Mouse (Mus musculus) lung, postnatal 0 days (tissue): Measurements from ENCODE around the gene Ccdc155.

Experiments used
- CTCF ChIP-seq: IDR thresholded peaks from 2 replicates; pipeline ENCODE4 v1.5.1; 2016; ENCODE audit warnings: antibody characterized with exemption, mild to moderate bottlenecking
- EP300 ChIP-seq: IDR thresholded peaks from 2 replicates; pipeline ENCODE4 v1.6.1; 2016; ENCODE audit warnings: antibody characterized with exemption, mild to moderate bottlenecking, control low read depth

GRCm38 (mm10) chr7:45163735-45164490 lies 40.8 kb downstream of the Ccdc155 start, which contains the start of gene Slc17a7:
- TF ChIP-seq CTCF (no peak), EP300 (no peak)
